Mouse (Mus musculus) embryonic facial prominence, embryonic 12.5 days (tissue): Measurements from ENCODE around the gene Abat. TPM values are rescaled to one million over a fixed set of nuclear protein-coding genes. Genes with fewer than 3 reads are reported as not detected.

Experiments
- ATAC-seq: fragments of 200-750 bp; cut with Nextera tagmentation; 2 replicates; pipeline ENCODE4 v1.8.0; 2017; ENCODE audit not compliant: insufficient number of reproducible peaks, insufficient read depth, low FRiP score, low TSS enrichment
- H3K27ac ChIP-seq: fragments of 300-500 bp; sonication (generic); 2 replicates; pipeline ENCODE4 v1.5.1; 2016; ENCODE audit warnings: mild to moderate bottlenecking
- H3K27me3 ChIP-seq: fragments of 300-500 bp; sonication (generic); 2 replicates; pipeline ENCODE4 v1.6.1; 2016; ENCODE audit warnings: mild to moderate bottlenecking, moderate library complexity
- H3K36me3 ChIP-seq: fragments of 300-500 bp; sonication (generic); 2 replicates; pipeline ENCODE4 v1.6.1; 2016; ENCODE audit warnings: mild to moderate bottlenecking
- H3K4me1 ChIP-seq: fragments of 300-500 bp; sonication (generic); 2 replicates; pipeline ENCODE4 v1.6.1; 2016
- H3K4me2 ChIP-seq: fragments of 300-500 bp; sonication (generic); replicated peaks from 2 replicates; pipeline ENCODE4 v1.6.1; 2016; ENCODE audit warnings: mild to moderate bottlenecking, moderate library complexity
- H3K4me3 ChIP-seq: fragments of 300-500 bp; sonication (generic); 2 replicates; pipeline ENCODE4 v1.5.1; 2016; ENCODE audit warnings: mild to moderate bottlenecking
- H3K9ac ChIP-seq: fragments of 300-500 bp; sonication (generic); 2 replicates; pipeline ENCODE4 v1.6.1; 2016; ENCODE audit warnings: mild to moderate bottlenecking, moderate library complexity
- H3K9me3 ChIP-seq: fragments of 300-500 bp; sonication (generic); 2 replicates; pipeline ENCODE4 v1.6.1; 2016; ENCODE audit warnings: mild to moderate bottlenecking, moderate library complexity
- WGBS: fragments of 180-500 bp; shearing (Covaris S2); methylation state at CpG from one replicate; pipeline ENCODE4 v1.1.7; 2016; 5-methylcytosine and 5-hydroxymethylcytosine counted together
- microRNA-seq: library from miRNA; unstranded; fragments of <30 nt; microRNA quantifications from one replicate; pipeline ENCODE4, GENCODE M21; 2017
- polyA plus RNA-seq: library from polyadenylated mRNA; unstranded; fragments of >200 nt; fragmentation: Nextera tagmentation; extraction: Ambion mirVana; gene quantifications from 2 replicates; pipeline ENCODE4 v1.2.1, GENCODE M21; 2016

Abat gene
- polyA plus RNA-seq, 1 experiment from 2014 or later, result 35.8 TPM

DNA sequence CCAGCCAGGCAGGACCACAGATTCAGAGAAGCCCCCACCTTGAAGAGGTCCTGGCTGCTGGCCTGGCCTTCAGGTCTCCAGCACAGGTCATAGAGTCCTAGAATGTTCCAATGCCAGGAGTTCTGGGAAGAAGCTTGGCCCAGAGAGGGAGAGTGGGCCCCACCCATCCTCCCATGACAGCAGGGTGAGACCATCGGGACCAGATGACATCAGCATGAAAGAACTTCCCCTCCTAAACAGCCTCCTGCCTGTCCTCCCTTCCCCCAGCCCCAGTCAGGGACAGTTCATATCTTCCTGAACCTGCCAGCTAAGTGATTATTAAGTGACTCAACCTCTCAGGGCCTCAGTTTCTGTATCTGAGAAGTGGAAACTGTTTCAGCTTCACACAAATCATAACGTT, 153.2 kb downstream of the Abat start:
- 60% methylated on average over 2 of the region's 2 CpGs for WGBS
- Histone ChIP-seq H3K27ac (no peak overlapping the region), H3K4me1 (peaks cover 35% of the 10 kb centered on the region), H3K9me3 (no peaks in the 10 kb centered on the region), H3K27me3 (no peaks in the 10 kb centered on the region), H3K4me3 (no peak overlapping the region), H3K9ac (no peak overlapping the region), H3K4me2 (no peak overlapping the region), H3K36me3 (peaks cover 28% of the 10 kb centered on the region)
- ATAC-seq, result no peak

- Histone ChIP-seq H3K27me3 (no peaks in the 10 kb centered on the region), H3K9me3 (no peaks in the 10 kb centered on the region), H3K27ac (peak overlapping the region; percentile 23; the same call in 1 of the 2 replicates), H3K4me3 (no peak overlapping the region), H3K4me1 (peaks cover 35% of the 10 kb centered on the region), H3K9ac (no peak overlapping the region), H3K4me2 (no peak overlapping the region), H3K36me3 (peaks cover 20% of the 10 kb centered on the region)
- no peak for ATAC-seq
- WGBS, result 89% methylated on average over 7 of the region's 7 CpGs
Measured at GRCm38 (mm10) chr16:8667261-8667660, 154.0 kb downstream of the Abat start.

DNA sequence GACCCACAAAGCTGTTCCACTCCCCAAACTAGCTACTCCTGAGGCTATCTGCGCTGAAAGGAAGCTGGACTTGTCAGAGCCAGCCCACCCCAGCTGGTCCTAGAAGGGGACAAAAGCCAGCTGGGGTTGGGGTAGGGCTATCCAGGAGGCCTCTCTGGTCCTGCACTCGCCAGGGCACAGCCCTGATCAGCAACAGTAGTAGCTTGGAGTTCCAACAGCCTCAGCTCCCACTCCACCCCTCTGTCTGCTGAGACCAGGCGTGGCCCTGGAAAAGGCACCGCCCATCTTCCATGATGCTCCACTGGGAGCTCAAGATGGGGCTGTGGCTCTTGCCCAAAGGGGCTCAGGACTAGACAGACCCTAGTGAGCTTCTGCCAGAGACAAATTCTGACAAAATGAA, 154.6 kb downstream of the Abat start:
- H3K9ac ChIP-seq, result no peak overlapping the region
- 0 out of 2 replicates have a peak overlapping the region, but pooled peaks have one; percentile 23 for H3K27ac ChIP-seq
- 68% methylated on average over 4 of the region's 4 CpGs for WGBS
- no peak overlapping the region for H3K4me2 ChIP-seq
- peaks cover 14% of the 10 kb centered on the region; the same call in 1 of the 2 replicates for H3K36me3 ChIP-seq
- no peaks in the 10 kb centered on the region for H3K27me3 ChIP-seq
- no peak overlapping the region for H3K4me3 ChIP-seq
- no peaks in the 10 kb centered on the region for H3K9me3 ChIP-seq
- H3K4me1 ChIP-seq, result peaks cover 35% of the 10 kb centered on the region
- ATAC-seq, result no peak

- Histone ChIP-seq H3K9ac (no peak overlapping the region), H3K4me1 (peaks cover 35% of the 10 kb centered on the region)
- 91% methylated on average over 2 of the region's 2 CpGs for WGBS
Measured at GRCm38 (mm10) chr16:8668386-8668785, 155.2 kb downstream of the Abat start.

GRCm38 (mm10) chr16:8669432-8669831, 156.2 kb downstream of the Abat start:
- Histone ChIP-seq H3K9ac (peak overlapping the region; percentile 70), H3K9me3 (no peaks in the 10 kb centered on the region), H3K36me3 (peaks cover under 1% of the 10 kb centered on the region; the same call in 1 of the 2 replicates), H3K4me3 (peak overlapping the region; percentile 77), H3K4me2 (peak overlapping the region; percentile 67), H3K27ac (0 out of 2 replicates have a peak overlapping the region, but pooled peaks have one; percentile 81), H3K27me3 (no peaks in the 10 kb centered on the region), H3K4me1 (peaks cover 35% of the 10 kb centered on the region)
- WGBS, result 58% methylated on average over 5 of the region's 5 CpGs
- no peak for ATAC-seq

More at GRCm38 (mm10) chr16:8668386-8668785, 155.2 kb downstream of the Abat start:
- Histone ChIP-seq H3K9me3 (no peaks in the 10 kb centered on the region), H3K4me2 (no peak overlapping the region), H3K4me3 (no peak overlapping the region), H3K27me3 (no peaks in the 10 kb centered on the region), H3K27ac (no peak overlapping the region), H3K36me3 (peaks cover 9% of the 10 kb centered on the region; the same call in 1 of the 2 replicates)
- ATAC-seq, result no peak

- Histone ChIP-seq H3K4me3 (peak overlapping the region; percentile 77), H3K27me3 (no peaks in the 10 kb centered on the region), H3K36me3 (no peaks in the 10 kb centered on the region; the same call in 1 of the 2 replicates), H3K9me3 (no peaks in the 10 kb centered on the region), H3K4me2 (peak overlapping the region; percentile 67), H3K27ac (peak overlapping the region; percentile 81), H3K4me1 (peaks cover 35% of the 10 kb centered on the region), H3K9ac (peak overlapping the region; percentile 70)
- ATAC-seq, result peak; percentile 39
- 3% methylated on average over 14 of the region's 15 CpGs for WGBS
Measured at GRCm38 (mm10) chr16:8670041-8671035, 157.1 kb downstream of the Abat start.

Small RNA genes within 50 kb of the gene (microRNA-seq; reads per million reads assigned to microRNA genes)
- gene Gm22137, result not detected

Other genes with a start within 250 kb of the Abat start
- gene Tmem114, start 88.3 kb upstream of the Abat start, polyA plus RNA-seq, result 0.15 and 0.26 TPM in 2 replicates
- 16.2 and 21.4 TPM in 2 replicates for gene Mettl22, start 42.6 kb upstream of the Abat start, polyA plus RNA-seq
- gene Pmm2, start 124.2 kb downstream of the Abat start, polyA plus RNA-seq, result 51.1 and 52.9 TPM in 2 replicates
- 23.9 and 24.2 TPM in 2 replicates for gene Tmem186, start 124.3 kb downstream of the Abat start, polyA plus RNA-seq
- gene Carhsp1, start 158.7 kb downstream of the Abat start, polyA plus RNA-seq, result 117 and 120 TPM in 2 replicates
- not detected in 2 replicates for gene Gm5767, start 167.3 kb downstream of the Abat start, polyA plus RNA-seq